Mouse (Mus musculus) heart, embryonic 11.5 days (tissue): ENCODE data around the gene Lats2. TPM values are rescaled to one million over a fixed set of nuclear protein-coding genes. Genes with fewer than 3 reads are reported as not detected.
"Not testable (repeated sequence)": the region's sequence is repeated elsewhere in the genome, so short reads cannot be mapped to it uniquely, and the experiment has no call there.

Experiments used
- ATAC-seq: fragments of 200-750 bp; cut with Nextera tagmentation; replicated peaks from 2 replicates; pipeline ENCODE4 v1.8.0; 2017; ENCODE audit warnings: moderate library complexity; ENCODE audit not compliant: insufficient number of reproducible peaks, low FRiP score, low TSS enrichment
- H3K27ac ChIP-seq: fragments of 300-500 bp; sonication (generic); 2 replicates; pipeline ENCODE4 v1.5.1; 2014; ENCODE audit warnings: mild to moderate bottlenecking, low read depth, low read length
- H3K27me3 ChIP-seq: fragments of 300-500 bp; sonication (generic); 2 replicates; pipeline ENCODE4 v1.6.1; 2014; ENCODE audit warnings: mild to moderate bottlenecking, low read length, mixed read lengths; ENCODE audit not compliant: control insufficient read depth, insufficient read depth
- H3K36me3 ChIP-seq: fragments of 300-500 bp; sonication (generic); 2 replicates; pipeline ENCODE4 v1.6.1; 2014; ENCODE audit warnings: mild to moderate bottlenecking, low read length, moderate library complexity, mixed read lengths; ENCODE audit not compliant: control insufficient read depth, insufficient read depth
- H3K4me1 ChIP-seq: fragments of 300-500 bp; sonication (generic); 2 replicates; pipeline ENCODE4 v1.6.1; 2014; ENCODE audit warnings: low read length; ENCODE audit not compliant: control insufficient read depth, insufficient read depth
- H3K4me2 ChIP-seq: fragments of 300-500 bp; sonication (generic); 2 replicates; pipeline ENCODE4 v1.6.1; 2014; ENCODE audit warnings: mild to moderate bottlenecking, moderate library complexity
- H3K4me3 ChIP-seq: fragments of 300-500 bp; sonication (generic); 2 replicates; pipeline ENCODE4 v1.5.1; 2014; ENCODE audit warnings: low read depth, low read length
- H3K9ac ChIP-seq: fragments of 300-500 bp; sonication (generic); 2 replicates; pipeline ENCODE4 v1.6.1; 2014; ENCODE audit warnings: mild to moderate bottlenecking, low read depth, low read length, moderate library complexity
- H3K9me3 ChIP-seq: fragments of 300-500 bp; sonication (generic); replicated peaks from 2 replicates; pipeline ENCODE4 v1.6.1; 2016; ENCODE audit warnings: low read length; ENCODE audit not compliant: control insufficient read depth
- WGBS: fragments of 180-500 bp; shearing (Covaris S2); extraction: QIAGEN DNeasy Blood & Tissue Kit; methylation state at CpG from one replicate; pipeline ENCODE4 v1.1.7; 2014; ENCODE audit not compliant: insufficient replicate concordance; 5-methylcytosine and 5-hydroxymethylcytosine counted together
- polyA plus RNA-seq: library from polyadenylated mRNA; unstranded; fragments of >200 nt; fragmentation: Nextera tagmentation; extraction: Ambion mirVana; gene quantifications from 2 replicates; pipeline ENCODE4 v1.2.1, GENCODE M21; 2014

Lats2 gene
- polyA plus RNA-seq, 1 experiment from 2014 or later, result 18.9 TPM

GRCm38 (mm10) chr14:57696066-57696465 is 62.1 kb downstream of the Lats2 start:
- no peaks in the 10 kb centered on the region for H3K27me3 ChIP-seq
- H3K9me3 ChIP-seq, result no peaks in the 10 kb centered on the region
- no peaks in the 10 kb centered on the region for H3K4me1 ChIP-seq
- H3K27ac ChIP-seq, result no peak overlapping the region
- peaks cover 45% of the 10 kb centered on the region for H3K36me3 ChIP-seq
- H3K9ac ChIP-seq, result no peak overlapping the region
- H3K4me3 ChIP-seq, result no peak overlapping the region
- no peak for ATAC-seq
- H3K4me2 ChIP-seq, result no peak overlapping the region
- 94% methylated on average over 15 of the region's 15 CpGs for WGBS

GRCm38 (mm10) chr14:57695550-57695949 is 62.6 kb downstream of the Lats2 start:
- H3K4me1 ChIP-seq, result no peaks in the 10 kb centered on the region
- H3K27ac ChIP-seq, result no peak overlapping the region
- H3K4me3 ChIP-seq, result no peak overlapping the region
- H3K27me3 ChIP-seq, result no peaks in the 10 kb centered on the region
- H3K9me3 ChIP-seq, result no peaks in the 10 kb centered on the region
- no peak for ATAC-seq
- H3K4me2 ChIP-seq, result no peak overlapping the region
- 91% methylated on average over 8 of the region's 8 CpGs for WGBS
- H3K36me3 ChIP-seq, result peaks cover 48% of the 10 kb centered on the region
- H3K9ac ChIP-seq, result no peak overlapping the region

GRCm38 (mm10) chr14:57694246-57694645 is 63.9 kb downstream of the Lats2 start:
- Histone ChIP-seq H3K27me3 (no peaks in the 10 kb centered on the region), H3K27ac (no peak overlapping the region), H3K4me1 (no peaks in the 10 kb centered on the region), H3K4me2 (no peak overlapping the region), H3K4me3 (no peak overlapping the region), H3K9me3 (no peaks in the 10 kb centered on the region), H3K36me3 (peaks cover 38% of the 10 kb centered on the region), H3K9ac (no peak overlapping the region)
- 84% methylated on average over 16 of the region's 16 CpGs for WGBS
- no peak for ATAC-seq

- no peak for ATAC-seq
- Histone ChIP-seq H3K4me3 (no peak overlapping the region), H3K9ac (no peak overlapping the region), H3K27me3 (no peaks in the 10 kb centered on the region), H3K4me1 (no peaks in the 10 kb centered on the region), H3K4me2 (no peak overlapping the region), H3K36me3 (peaks cover 35% of the 10 kb centered on the region), H3K27ac (peak overlapping the region; percentile 29; the same call in 1 of the 2 replicates), H3K9me3 (no peaks in the 10 kb centered on the region)
- 76% methylated on average over 17 of the region's 17 CpGs for WGBS
Observed at GRCm38 (mm10) chr14:57692517-57693130, 65.6 kb downstream of the Lats2 start.

DNA sequence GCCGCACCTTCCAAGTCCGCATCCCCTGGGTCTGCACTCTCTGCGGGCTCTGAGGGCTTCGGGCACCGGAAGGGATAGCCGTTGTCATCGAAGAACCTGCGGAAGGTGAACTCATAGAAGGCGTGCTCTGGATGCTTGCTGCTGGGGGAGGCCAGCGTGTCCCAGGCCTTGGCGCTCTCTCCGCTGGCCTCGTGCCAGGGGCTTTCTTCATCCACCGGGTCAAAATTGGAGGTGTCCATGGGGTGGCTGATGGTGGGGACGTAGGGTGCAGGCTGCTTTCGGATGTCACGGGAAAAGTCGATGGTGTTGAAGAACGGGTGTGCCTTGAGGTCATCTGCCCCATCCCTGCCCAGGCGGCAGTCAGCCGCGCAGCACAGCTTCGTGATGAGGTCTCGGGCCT is 66.9 kb downstream of the Lats2 start:
- Histone ChIP-seq H3K36me3 (peaks cover 28% of the 10 kb centered on the region), H3K27me3 (no peaks in the 10 kb centered on the region), H3K9ac (no peak overlapping the region), H3K27ac (no peak overlapping the region), H3K4me1 (no peaks in the 10 kb centered on the region), H3K4me3 (no peak overlapping the region), H3K4me2 (no peak overlapping the region), H3K9me3 (no peaks in the 10 kb centered on the region)
- WGBS, result 92% methylated on average over 24 of the region's 24 CpGs
- no peak for ATAC-seq

GRCm38 (mm10) chr14:57690681-57691080 is 67.5 kb downstream of the Lats2 start:
- 85% methylated on average over 8 of the region's 8 CpGs for WGBS
- Histone ChIP-seq H3K27ac (no peak overlapping the region), H3K9me3 (no peaks in the 10 kb centered on the region), H3K36me3 (peaks cover 22% of the 10 kb centered on the region), H3K4me1 (no peaks in the 10 kb centered on the region), H3K4me3 (no peak overlapping the region), H3K4me2 (no peak overlapping the region), H3K9ac (no peak overlapping the region), H3K27me3 (no peaks in the 10 kb centered on the region)
- ATAC-seq, result no peak

DNA sequence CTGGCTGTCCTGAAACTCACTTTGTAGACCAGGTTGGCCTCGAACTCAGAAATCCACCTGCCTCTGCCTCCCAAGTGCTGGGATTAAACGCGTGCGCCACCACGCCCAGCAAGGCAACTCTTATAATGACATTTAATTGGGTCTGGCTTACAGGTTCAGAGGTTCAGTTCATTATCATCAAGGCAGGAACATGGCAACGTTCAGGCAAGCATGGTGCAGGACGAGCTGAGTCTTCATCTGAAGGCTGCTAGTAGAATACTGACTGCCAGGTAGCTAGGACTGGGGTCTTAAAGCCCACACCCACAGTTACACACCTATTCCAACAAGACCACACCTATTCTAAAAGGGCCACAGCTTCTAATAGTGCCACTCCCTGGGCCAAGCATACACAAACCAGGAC is 70.1 kb downstream of the Lats2 start:
- ATAC-seq, H3K4me3 ChIP-seq, H3K9ac ChIP-seq, H3K36me3 ChIP-seq, H3K4me1 ChIP-seq, H3K27ac ChIP-seq, H3K9me3 ChIP-seq, H3K4me2 ChIP-seq, H3K27me3 ChIP-seq: not testable (repeated sequence)
- 89% methylated on average over 7 of the region's 7 CpGs for WGBS

GRCm38 (mm10) chr14:57687441-57687840 is 70.7 kb downstream of the Lats2 start:
- Histone ChIP-seq H3K9ac (no peak overlapping the region), H3K4me3 (no peak overlapping the region), H3K4me2 (no peak overlapping the region), H3K27ac (no peak overlapping the region), H3K27me3 (no peaks in the 10 kb centered on the region), H3K9me3 (no peaks in the 10 kb centered on the region), H3K36me3 (0 out of 2 replicates have a peak, but pooled peaks cover 10% of the 10 kb centered on the region), H3K4me1 (no peaks in the 10 kb centered on the region)
- 74% methylated on average over 5 of the region's 5 CpGs for WGBS
- ATAC-seq, result no peak

DNA sequence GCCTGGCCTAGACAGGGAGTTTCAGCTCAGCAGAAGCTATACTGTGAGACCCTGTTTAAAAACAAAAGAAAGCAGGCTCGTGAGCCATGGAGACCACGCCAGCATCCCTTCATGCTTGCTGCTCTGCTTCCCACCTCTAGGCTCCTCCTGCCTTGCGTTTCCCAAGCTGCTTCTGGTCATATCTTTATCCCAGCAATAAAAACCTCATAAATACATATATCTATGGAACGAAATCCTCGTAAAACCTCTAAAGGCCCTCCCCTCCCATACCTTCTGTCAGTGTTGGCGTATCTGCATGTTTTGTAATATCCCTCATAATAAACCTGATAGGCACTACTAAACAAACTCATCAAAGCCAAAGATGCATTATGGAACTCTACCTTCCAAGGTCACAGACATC is 71.5 kb downstream of the Lats2 start:
- Histone ChIP-seq H3K4me3 (no peak overlapping the region), H3K27ac (no peak overlapping the region), H3K4me2 (no peak overlapping the region), H3K9me3 (no peaks in the 10 kb centered on the region), H3K27me3 (no peaks in the 10 kb centered on the region), H3K9ac (no peak overlapping the region), H3K36me3 (0 out of 2 replicates have a peak, but pooled peaks cover 9% of the 10 kb centered on the region), H3K4me1 (no peaks in the 10 kb centered on the region)
- 85% methylated on average over 6 of the region's 6 CpGs for WGBS
- ATAC-seq, result no peak
